Mouse (Mus musculus): ENCODE measurements around the gene Adarb2. TPM values are rescaled to one million over a fixed set of nuclear protein-coding genes. Genes with fewer than 3 reads are reported as not detected.

The Adarb2 gene
- total RNA-seq (2015; ENCODE audit: low replicate concordance) (not detected in 2 replicates), total RNA-seq (2017; ENCODE audit: low replicate concordance) (not detected in 2 replicates)

- no peak for ATAC-seq (replicated peaks; ENCODE audit: low FRiP score, poor library complexity, severe bottlenecking)
These were observed at the start of gene Adarb2 for GRCm38 (mm10) chr13:8202681-8203476. Adarb2 (plus strand) TSS chr13:8202866.

GRCm38 (mm10) chr13:8173800-8174199, 28.9 kb upstream of the Adarb2 start:
- ATAC-seq (replicated peaks; ENCODE audit: low FRiP score, poor library complexity, severe bottlenecking): no peak

GRCm38 (mm10) chr13:8191977-8192376, 10.7 kb upstream of the Adarb2 start:
- ATAC-seq (replicated peaks; ENCODE audit: low FRiP score, poor library complexity, severe bottlenecking): no peak

GRCm38 (mm10) chr13:8199186-8199880, 3.3 kb upstream of the Adarb2 start:
- no peak for ATAC-seq (replicated peaks; ENCODE audit: low FRiP score, poor library complexity, severe bottlenecking)

- no peak for ATAC-seq (replicated peaks; ENCODE audit: low FRiP score, poor library complexity, severe bottlenecking)
These were observed 779 bp downstream of the Adarb2 start for GRCm38 (mm10) chr13:8203477-8203813.

GRCm38 (mm10) chr13:8207337-8207736, 4.7 kb downstream of the Adarb2 start:
- ATAC-seq (replicated peaks; ENCODE audit: low FRiP score, poor library complexity, severe bottlenecking): no peak

- no peak for ATAC-seq (replicated peaks; ENCODE audit: low FRiP score, poor library complexity, severe bottlenecking)
These were observed 8.1 kb downstream of the Adarb2 start for GRCm38 (mm10) chr13:8210776-8211175.

- ATAC-seq (replicated peaks; ENCODE audit: low FRiP score, poor library complexity, severe bottlenecking): no peak
These were observed 36.2 kb downstream of the Adarb2 start for GRCm38 (mm10) chr13:8238871-8239270.

- no peak for ATAC-seq (replicated peaks; ENCODE audit: low FRiP score, poor library complexity, severe bottlenecking)
These were observed 45.5 kb downstream of the Adarb2 start for GRCm38 (mm10) chr13:8248016-8248667.

- ATAC-seq (replicated peaks; ENCODE audit: low FRiP score, poor library complexity, severe bottlenecking): no peak
These were observed 69.7 kb downstream of the Adarb2 start for GRCm38 (mm10) chr13:8272158-8272945.

- ATAC-seq (replicated peaks; ENCODE audit: low FRiP score, poor library complexity, severe bottlenecking): no peak
These were observed 80.5 kb downstream of the Adarb2 start for GRCm38 (mm10) chr13:8283116-8283515.

- ATAC-seq (replicated peaks; ENCODE audit: low FRiP score, poor library complexity, severe bottlenecking): no peak
These were observed 113.9 kb downstream of the Adarb2 start for GRCm38 (mm10) chr13:8316347-8317141.

GRCm38 (mm10) chr13:8333589-8334455, 131.2 kb downstream of the Adarb2 start:
- no peak for ATAC-seq (replicated peaks; ENCODE audit: low FRiP score, poor library complexity, severe bottlenecking)

GRCm38 (mm10) chr13:8334580-8334979, 131.9 kb downstream of the Adarb2 start:
- no peak for ATAC-seq (replicated peaks; ENCODE audit: low FRiP score, poor library complexity, severe bottlenecking)

- no peak for ATAC-seq (replicated peaks; ENCODE audit: low FRiP score, poor library complexity, severe bottlenecking)
These were observed 138.6 kb downstream of the Adarb2 start for GRCm38 (mm10) chr13:8341086-8341807.

- no peak for ATAC-seq (replicated peaks; ENCODE audit: low FRiP score, poor library complexity, severe bottlenecking)
These were observed 144.5 kb downstream of the Adarb2 start for GRCm38 (mm10) chr13:8347147-8347546.

- ATAC-seq (replicated peaks; ENCODE audit: low FRiP score, poor library complexity, severe bottlenecking): no peak
These were observed 149.7 kb downstream of the Adarb2 start for GRCm38 (mm10) chr13:8352341-8352740.

- no peak for ATAC-seq (replicated peaks; ENCODE audit: low FRiP score, poor library complexity, severe bottlenecking)
These were observed 150.3 kb downstream of the Adarb2 start for GRCm38 (mm10) chr13:8352952-8353351.
